Mouse (Mus musculus): ENCODE results near the gene Zbtb42. TPM values are rescaled to one million over a fixed set of nuclear protein-coding genes. Genes with fewer than 3 reads are reported as not detected.

The Zbtb42 gene
- polyA plus RNA-seq, 1 experiment from 2014 or later: 2.3 TPM

DNA sequence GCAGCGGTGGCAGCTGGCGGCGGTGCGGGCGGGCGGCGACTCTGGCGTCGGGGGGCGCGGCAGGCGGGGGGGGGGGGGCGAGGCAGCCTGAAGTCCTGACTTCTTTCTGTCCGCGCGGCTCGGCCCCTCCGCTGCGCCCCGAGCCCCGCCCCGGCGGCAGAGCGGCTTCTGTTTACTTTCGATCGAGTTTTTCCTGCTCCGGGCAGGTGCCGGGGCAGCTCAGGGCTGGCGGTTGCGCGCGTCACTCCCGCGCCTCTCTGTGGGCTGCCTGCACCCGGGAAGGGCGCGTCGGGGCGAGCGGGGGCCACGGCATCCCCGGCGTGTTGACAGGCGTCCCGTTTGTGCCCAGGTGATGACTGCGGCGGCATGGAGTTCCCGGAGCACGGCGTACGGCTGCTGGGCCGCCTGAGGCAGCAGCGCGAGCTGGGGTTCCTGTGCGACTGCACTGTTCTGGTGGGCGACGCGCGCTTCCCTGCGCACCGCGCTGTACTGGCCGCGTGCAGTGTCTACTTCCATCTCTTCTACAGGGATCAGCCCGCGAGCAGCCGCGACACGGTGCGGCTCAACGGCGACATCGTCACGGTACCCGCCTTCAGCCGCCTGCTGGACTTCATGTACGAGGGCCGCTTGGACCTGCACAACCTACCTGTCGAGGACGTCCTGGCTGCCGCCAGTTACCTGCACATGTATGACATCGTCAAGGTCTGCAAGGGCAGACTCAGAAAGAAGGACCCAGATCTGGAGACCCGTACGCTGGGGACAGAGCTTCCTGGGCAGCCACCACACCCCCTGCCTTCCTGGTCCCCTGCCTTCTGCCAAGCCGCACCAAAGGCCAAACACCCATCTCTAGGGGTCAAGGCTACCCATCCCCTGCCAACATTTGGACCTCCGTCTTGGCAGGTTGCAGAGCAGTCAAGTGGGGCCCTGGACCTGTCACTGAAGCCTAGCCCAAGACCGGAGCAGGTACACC lies 684 bp downstream of the Zbtb42 start:
- ATAC-seq (replicated peaks; ENCODE audit: insufficient number of reproducible peaks, low FRiP score, low TSS enrichment, low read depth) (peak; percentile 24), DNase-seq (ENCODE audit: low spot score) (peak; percentile 51)
- WGBS: 3% methylated on average over 70 of the region's 87 CpGs
- H3K27ac ChIP-seq (replicated peaks; ENCODE audit: low read depth, low read length): no peak overlapping the region
- H3K4me3 ChIP-seq (ENCODE audit: low read depth, low read length): peak overlapping the region; percentile 55
- peaks cover 41% of the 10 kb centered on the region for H3K27me3 ChIP-seq (ENCODE audit: control insufficient read depth, insufficient read depth, low read length)
- peak overlapping the region; percentile 93 for H3K4me2 ChIP-seq (ENCODE audit: low read depth, low read length)
- peaks cover 4% of the 10 kb centered on the region for H3K4me1 ChIP-seq (ENCODE audit: control insufficient read depth, insufficient read depth, low read length)
- no peaks in the 10 kb centered on the region for H3K36me3 ChIP-seq (replicated peaks; ENCODE audit: control insufficient read depth, insufficient read depth, low read depth, low read length)
- no peaks in the 10 kb centered on the region for H3K9me3 ChIP-seq (replicated peaks; ENCODE audit: control insufficient read depth, low read length)
- H3K9ac ChIP-seq (replicated peaks; ENCODE audit: low read length): peak overlapping the region; percentile 56

DNA sequence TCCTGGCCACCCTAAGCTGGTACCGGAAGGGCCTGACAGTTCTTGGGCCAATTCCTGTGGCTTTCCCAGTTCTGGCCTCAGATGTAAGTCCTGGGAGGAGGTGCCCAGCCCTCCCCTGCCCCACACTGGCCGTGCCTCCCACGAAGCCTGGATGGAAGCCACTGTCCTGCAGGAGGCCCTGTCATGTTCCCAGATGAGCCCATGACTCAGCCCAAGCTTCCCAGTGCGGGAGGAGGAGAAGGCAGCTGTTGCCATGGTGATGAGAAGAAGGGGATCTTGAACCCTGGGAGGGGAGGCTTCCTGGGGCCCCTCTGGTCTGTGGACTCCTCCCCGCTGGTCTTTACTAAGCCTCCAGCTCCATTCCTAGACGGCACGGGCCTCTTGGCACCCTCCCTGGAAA lies 4.7 kb downstream of the Zbtb42 start:
- H3K4me1 ChIP-seq (ENCODE audit: control insufficient read depth, insufficient read depth, low read length): no peaks in the 10 kb centered on the region; the same call in 1 of the 2 replicates
- no peak overlapping the region for H3K4me2 ChIP-seq (ENCODE audit: low read depth, low read length)
- 63% methylated on average over 7 of the region's 7 CpGs for WGBS
- H3K4me3 ChIP-seq (ENCODE audit: low read depth, low read length): no peak overlapping the region
- H3K27me3 ChIP-seq (ENCODE audit: control insufficient read depth, insufficient read depth, low read length): peaks cover 30% of the 10 kb centered on the region
- no peaks in the 10 kb centered on the region for H3K36me3 ChIP-seq (replicated peaks; ENCODE audit: control insufficient read depth, insufficient read depth, low read depth, low read length)
- H3K9ac ChIP-seq (replicated peaks; ENCODE audit: low read length): no peak overlapping the region
- no peaks in the 10 kb centered on the region for H3K9me3 ChIP-seq (replicated peaks; ENCODE audit: control insufficient read depth, low read length)
- DNase-seq (ENCODE audit: low spot score) (no peak), ATAC-seq (replicated peaks; ENCODE audit: insufficient number of reproducible peaks, low FRiP score, low TSS enrichment, low read depth) (no peak)
- H3K27ac ChIP-seq (replicated peaks; ENCODE audit: low read depth, low read length): no peak overlapping the region

DNA sequence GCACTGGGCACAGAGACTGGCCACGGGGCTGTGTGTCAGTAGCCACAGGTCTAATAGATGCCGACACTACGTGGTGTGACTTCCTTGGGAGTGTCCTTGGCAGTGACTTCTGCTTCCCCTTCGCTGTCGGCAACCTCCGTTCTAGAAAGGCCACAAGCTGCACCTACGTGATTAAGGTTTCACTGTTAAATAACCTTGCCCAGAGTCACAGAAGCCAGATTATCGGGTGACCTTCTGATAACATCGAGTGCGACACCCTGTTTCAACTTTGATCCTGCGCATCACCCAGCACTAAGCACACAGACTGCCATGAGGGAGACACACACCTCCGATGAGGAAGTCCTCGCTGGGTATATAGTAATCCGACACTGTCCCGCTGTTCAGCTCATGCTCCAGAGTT lies 9.8 kb downstream of the Zbtb42 start:
- no peak overlapping the region for H3K27ac ChIP-seq (replicated peaks; ENCODE audit: low read depth, low read length)
- WGBS: 72% methylated on average over 15 of the region's 15 CpGs
- H3K27me3 ChIP-seq (ENCODE audit: control insufficient read depth, insufficient read depth, low read length): no peaks in the 10 kb centered on the region
- H3K4me1 ChIP-seq (ENCODE audit: control insufficient read depth, insufficient read depth, low read length): peaks cover 5% of the 10 kb centered on the region; the same call in 1 of the 2 replicates
- no peak overlapping the region for H3K4me2 ChIP-seq (ENCODE audit: low read depth, low read length)
- no peak overlapping the region for H3K9ac ChIP-seq (replicated peaks; ENCODE audit: low read length)
- no peak for ATAC-seq (replicated peaks; ENCODE audit: insufficient number of reproducible peaks, low FRiP score, low TSS enrichment, low read depth)
- H3K36me3 ChIP-seq (replicated peaks; ENCODE audit: control insufficient read depth, insufficient read depth, low read depth, low read length): no peaks in the 10 kb centered on the region
- H3K4me3 ChIP-seq (ENCODE audit: low read depth, low read length): no peak overlapping the region
- no peak for DNase-seq (ENCODE audit: low spot score)
- H3K9me3 ChIP-seq (replicated peaks; ENCODE audit: control insufficient read depth, low read length): no peaks in the 10 kb centered on the region

- ATAC-seq (replicated peaks; ENCODE audit: insufficient number of reproducible peaks, low FRiP score, low TSS enrichment, low read depth) (peak; percentile 95), DNase-seq (ENCODE audit: low spot score) (peak; percentile 96)
- Histone ChIP-seq H3K4me1 (ENCODE audit: control insufficient read depth, insufficient read depth, low read length) (peaks cover 9% of the 10 kb centered on the region), H3K9ac (replicated peaks; ENCODE audit: low read length) (peak overlapping the region; percentile 91), H3K4me3 (ENCODE audit: low read depth, low read length) (peak overlapping the region; percentile 58), H3K9me3 (replicated peaks; ENCODE audit: control insufficient read depth, low read length) (no peaks in the 10 kb centered on the region), H3K27me3 (ENCODE audit: control insufficient read depth, insufficient read depth, low read length) (no peaks in the 10 kb centered on the region), H3K27ac (replicated peaks; ENCODE audit: low read depth, low read length) (0 out of 2 replicates have a peak overlapping the region, but pooled peaks have one; percentile 22), H3K4me2 (ENCODE audit: low read depth, low read length) (peak overlapping the region; percentile 86), H3K36me3 (replicated peaks; ENCODE audit: control insufficient read depth, insufficient read depth, low read depth, low read length) (no peaks in the 10 kb centered on the region)
- WGBS: 3% methylated on average over 54 of the region's 54 CpGs
Measured at GRCm38 (mm10) chr12:112693185-112694126, 14.8 kb downstream of the Zbtb42 start.

- H3K4me1 ChIP-seq (ENCODE audit: control insufficient read depth, insufficient read depth, low read length): peaks cover 9% of the 10 kb centered on the region
- DNase-seq (ENCODE audit: low spot score) (no peak), ATAC-seq (replicated peaks; ENCODE audit: insufficient number of reproducible peaks, low FRiP score, low TSS enrichment, low read depth) (no peak)
- peak overlapping the region; percentile 58 for H3K4me3 ChIP-seq (ENCODE audit: low read depth, low read length)
- no peak overlapping the region for H3K27ac ChIP-seq (replicated peaks; ENCODE audit: low read depth, low read length)
- H3K9ac ChIP-seq (replicated peaks; ENCODE audit: low read length): peak overlapping the region; percentile 91
- H3K36me3 ChIP-seq (replicated peaks; ENCODE audit: control insufficient read depth, insufficient read depth, low read depth, low read length): no peaks in the 10 kb centered on the region
- H3K9me3 ChIP-seq (replicated peaks; ENCODE audit: control insufficient read depth, low read length): no peaks in the 10 kb centered on the region
- H3K4me2 ChIP-seq (ENCODE audit: low read depth, low read length): peak overlapping the region; percentile 86
- whole genome bisulfite sequencing: 85% methylated on average over 10 of the region's 10 CpGs
- no peaks in the 10 kb centered on the region for H3K27me3 ChIP-seq (ENCODE audit: control insufficient read depth, insufficient read depth, low read length)
Measured at GRCm38 (mm10) chr12:112694127-112694475, 15.5 kb downstream of the Zbtb42 start.

GRCm38 (mm10) chr12:112696806-112697425 lies 18.3 kb downstream of the Zbtb42 start:
- no peak for ATAC-seq (replicated peaks; ENCODE audit: insufficient number of reproducible peaks, low FRiP score, low TSS enrichment, low read depth)
- H3K27ac ChIP-seq (replicated peaks; ENCODE audit: low read depth, low read length): no peak overlapping the region
- no peak overlapping the region for H3K9ac ChIP-seq (replicated peaks; ENCODE audit: low read length)
- no peak overlapping the region for H3K4me2 ChIP-seq (ENCODE audit: low read depth, low read length)
- no peak for DNase-seq (ENCODE audit: low spot score)
- no peaks in the 10 kb centered on the region for H3K36me3 ChIP-seq (replicated peaks; ENCODE audit: control insufficient read depth, insufficient read depth, low read depth, low read length)
- H3K4me3 ChIP-seq (ENCODE audit: low read depth, low read length): no peak overlapping the region
- H3K9me3 ChIP-seq (replicated peaks; ENCODE audit: control insufficient read depth, low read length): no peaks in the 10 kb centered on the region
- H3K4me1 ChIP-seq (ENCODE audit: control insufficient read depth, insufficient read depth, low read length): peaks cover 13% of the 10 kb centered on the region
- 80% methylated on average over 3 of the region's 3 CpGs for WGBS
- H3K27me3 ChIP-seq (ENCODE audit: control insufficient read depth, insufficient read depth, low read length): no peaks in the 10 kb centered on the region

DNA sequence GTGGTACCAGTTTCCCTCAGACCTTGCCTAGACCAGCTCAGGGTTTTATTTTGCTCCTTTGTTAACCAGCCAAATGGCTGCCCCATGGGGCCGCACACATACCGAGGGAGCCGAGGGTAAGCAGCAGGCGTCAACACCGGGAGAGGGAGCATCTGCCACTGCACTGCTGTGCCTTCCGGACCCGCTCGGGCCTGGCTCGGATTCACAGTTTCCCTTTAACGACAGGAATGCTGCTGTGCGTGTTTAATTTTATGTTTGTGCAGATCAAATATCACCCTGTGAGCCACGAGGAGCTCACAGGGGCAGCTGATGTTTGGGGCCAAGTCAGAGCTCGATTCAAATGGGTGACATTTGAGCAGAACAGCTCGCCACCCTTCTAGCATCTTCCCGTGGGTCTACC lies 21.9 kb downstream of the Zbtb42 start:
- DNase-seq (ENCODE audit: low spot score): peak; percentile 45
- peak overlapping the region; percentile 35 for H3K9ac ChIP-seq (replicated peaks; ENCODE audit: low read length)
- H3K36me3 ChIP-seq (replicated peaks; ENCODE audit: control insufficient read depth, insufficient read depth, low read depth, low read length): no peaks in the 10 kb centered on the region
- H3K27me3 ChIP-seq (ENCODE audit: control insufficient read depth, insufficient read depth, low read length): no peaks in the 10 kb centered on the region
- H3K4me1 ChIP-seq (ENCODE audit: control insufficient read depth, insufficient read depth, low read length): peaks cover 5% of the 10 kb centered on the region; the same call in 1 of the 2 replicates
- whole genome bisulfite sequencing: 9% methylated on average over 15 of the region's 15 CpGs
- no peak overlapping the region for H3K27ac ChIP-seq (replicated peaks; ENCODE audit: low read depth, low read length)
- H3K4me2 ChIP-seq (ENCODE audit: low read depth, low read length): peak overlapping the region; percentile 23
- H3K4me3 ChIP-seq (ENCODE audit: low read depth, low read length): no peak overlapping the region
- no peaks in the 10 kb centered on the region for H3K9me3 ChIP-seq (replicated peaks; ENCODE audit: control insufficient read depth, low read length)
- ATAC-seq (replicated peaks; ENCODE audit: insufficient number of reproducible peaks, low FRiP score, low TSS enrichment, low read depth): no peak
